Mouse (Mus musculus) heart, embryonic 11.5 days (tissue): ENCODE results near the gene Ccdc149. TPM values are rescaled to one million over a fixed set of nuclear protein-coding genes. Genes with fewer than 3 reads are reported as not detected.

Source experiments
- ATAC-seq: fragments of 200-750 bp; cut with Nextera tagmentation; replicated peaks from 2 replicates; pipeline ENCODE4 v1.8.0; 2017; ENCODE audit warnings: moderate library complexity; ENCODE audit not compliant: insufficient number of reproducible peaks, low FRiP score, low TSS enrichment
- H3K27ac ChIP-seq: fragments of 300-500 bp; sonication (generic); 2 replicates; pipeline ENCODE4 v1.5.1; 2014; ENCODE audit warnings: mild to moderate bottlenecking, low read depth, low read length
- H3K27me3 ChIP-seq: fragments of 300-500 bp; sonication (generic); 2 replicates; pipeline ENCODE4 v1.6.1; 2014; ENCODE audit warnings: mild to moderate bottlenecking, low read length, mixed read lengths; ENCODE audit not compliant: control insufficient read depth, insufficient read depth
- H3K36me3 ChIP-seq: fragments of 300-500 bp; sonication (generic); 2 replicates; pipeline ENCODE4 v1.6.1; 2014; ENCODE audit warnings: mild to moderate bottlenecking, low read length, moderate library complexity, mixed read lengths; ENCODE audit not compliant: control insufficient read depth, insufficient read depth
- H3K4me1 ChIP-seq: fragments of 300-500 bp; sonication (generic); 2 replicates; pipeline ENCODE4 v1.6.1; 2014; ENCODE audit warnings: low read length; ENCODE audit not compliant: control insufficient read depth, insufficient read depth
- H3K4me2 ChIP-seq: fragments of 300-500 bp; sonication (generic); 2 replicates; pipeline ENCODE4 v1.6.1; 2014; ENCODE audit warnings: mild to moderate bottlenecking, moderate library complexity
- H3K4me3 ChIP-seq: fragments of 300-500 bp; sonication (generic); 2 replicates; pipeline ENCODE4 v1.5.1; 2014; ENCODE audit warnings: low read depth, low read length
- H3K9ac ChIP-seq: fragments of 300-500 bp; sonication (generic); 2 replicates; pipeline ENCODE4 v1.6.1; 2014; ENCODE audit warnings: mild to moderate bottlenecking, low read depth, low read length, moderate library complexity
- H3K9me3 ChIP-seq: fragments of 300-500 bp; sonication (generic); replicated peaks from 2 replicates; pipeline ENCODE4 v1.6.1; 2016; ENCODE audit warnings: low read length; ENCODE audit not compliant: control insufficient read depth
- WGBS: fragments of 180-500 bp; shearing (Covaris S2); extraction: QIAGEN DNeasy Blood & Tissue Kit; methylation state at CpG from one replicate; pipeline ENCODE4 v1.1.7; 2014; ENCODE audit not compliant: insufficient replicate concordance; 5-methylcytosine and 5-hydroxymethylcytosine counted together
- polyA plus RNA-seq: library from polyadenylated mRNA; unstranded; fragments of >200 nt; fragmentation: Nextera tagmentation; extraction: Ambion mirVana; gene quantifications from 2 replicates; pipeline ENCODE4 v1.2.1, GENCODE M21; 2014

Gene Ccdc149
- polyA plus RNA-seq, 1 experiment from 2014 or later, result 1.8 TPM

DNA sequence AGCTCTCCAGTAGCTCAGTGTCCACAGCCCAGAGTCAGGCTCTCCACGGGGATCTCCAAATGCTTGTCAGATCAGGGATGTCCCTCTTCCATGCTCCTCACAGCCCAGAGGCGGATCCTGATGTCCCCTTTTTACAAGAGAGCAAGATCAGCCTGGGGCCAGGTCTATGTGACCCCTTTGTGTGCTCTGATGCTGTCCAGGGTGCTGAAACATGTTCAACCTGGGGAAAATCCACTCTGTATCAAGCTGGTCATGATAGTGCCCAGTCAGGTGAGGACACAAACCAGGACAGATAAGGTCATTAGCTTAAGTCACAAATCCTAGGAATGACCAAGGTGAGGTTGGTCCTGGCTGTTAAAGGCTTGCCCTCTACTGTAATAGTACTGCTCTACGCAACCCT, 59.8 kb downstream of the Ccdc149 start:
- Histone ChIP-seq H3K9me3 (no peaks in the 10 kb centered on the region; the same call in 1 of the 2 replicates), H3K27ac (no peak overlapping the region), H3K9ac (no peak overlapping the region), H3K36me3 (no peaks in the 10 kb centered on the region), H3K27me3 (no peaks in the 10 kb centered on the region), H3K4me2 (no peak overlapping the region), H3K4me3 (no peak overlapping the region), H3K4me1 (no peaks in the 10 kb centered on the region)
- ATAC-seq, result 0 out of 2 replicates have a peak, but pooled peaks have one; percentile 31
- 51% methylated on average over 3 of the region's 3 CpGs for WGBS

- H3K9ac ChIP-seq, result no peak overlapping the region
- H3K4me1 ChIP-seq, result no peaks in the 10 kb centered on the region
- no peaks in the 10 kb centered on the region; the same call in 1 of the 2 replicates for H3K9me3 ChIP-seq
- no peaks in the 10 kb centered on the region for H3K36me3 ChIP-seq
- 85% methylated on average over 12 of the region's 12 CpGs for WGBS
- H3K4me3 ChIP-seq, result no peak overlapping the region
- H3K27me3 ChIP-seq, result no peaks in the 10 kb centered on the region
- no peak overlapping the region for H3K4me2 ChIP-seq
- no peak for ATAC-seq
- no peak overlapping the region for H3K27ac ChIP-seq
Observed at GRCm38 (mm10) chr5:52410197-52410596, 61.1 kb downstream of the Ccdc149 start.

DNA sequence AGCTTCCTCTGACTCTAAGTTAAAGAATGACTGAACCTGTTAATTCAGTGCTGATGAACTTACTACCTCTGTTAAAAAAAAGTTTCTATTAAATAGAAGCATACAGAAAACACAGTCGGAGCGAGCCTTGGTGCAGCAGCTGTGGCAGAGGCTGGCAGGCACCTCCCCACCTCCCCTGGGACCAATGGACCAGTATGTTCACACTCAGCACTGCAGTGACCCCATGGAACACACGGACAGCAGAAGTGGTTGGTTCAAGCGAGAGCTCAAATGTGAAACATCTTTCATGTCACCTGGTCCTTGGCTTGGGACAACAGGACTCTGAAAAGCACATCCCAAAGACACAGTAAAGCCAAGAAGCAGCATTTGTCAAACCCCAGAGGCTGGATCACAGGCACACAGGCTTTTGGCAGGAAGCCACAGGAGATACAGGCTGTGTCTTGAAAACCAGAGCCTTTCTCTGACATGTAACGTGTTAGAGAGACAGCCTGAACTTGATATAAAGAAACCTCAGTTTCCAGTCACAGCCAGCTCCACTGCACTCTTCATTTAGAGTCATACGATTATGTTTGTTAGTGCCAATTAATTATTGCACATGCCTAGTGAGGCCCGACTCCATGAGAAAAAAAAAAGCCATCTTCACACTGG, 62.5 kb downstream of the Ccdc149 start:
- H3K4me2 ChIP-seq, result no peak overlapping the region
- no peaks in the 10 kb centered on the region; the same call in 1 of the 2 replicates for H3K9me3 ChIP-seq
- 74% methylated on average over 7 of the region's 7 CpGs for WGBS
- no peaks in the 10 kb centered on the region for H3K36me3 ChIP-seq
- no peak overlapping the region for H3K27ac ChIP-seq
- no peak overlapping the region for H3K4me3 ChIP-seq
- H3K9ac ChIP-seq, result no peak overlapping the region
- ATAC-seq, result no peak
- H3K4me1 ChIP-seq, result no peaks in the 10 kb centered on the region
- H3K27me3 ChIP-seq, result no peaks in the 10 kb centered on the region

DNA sequence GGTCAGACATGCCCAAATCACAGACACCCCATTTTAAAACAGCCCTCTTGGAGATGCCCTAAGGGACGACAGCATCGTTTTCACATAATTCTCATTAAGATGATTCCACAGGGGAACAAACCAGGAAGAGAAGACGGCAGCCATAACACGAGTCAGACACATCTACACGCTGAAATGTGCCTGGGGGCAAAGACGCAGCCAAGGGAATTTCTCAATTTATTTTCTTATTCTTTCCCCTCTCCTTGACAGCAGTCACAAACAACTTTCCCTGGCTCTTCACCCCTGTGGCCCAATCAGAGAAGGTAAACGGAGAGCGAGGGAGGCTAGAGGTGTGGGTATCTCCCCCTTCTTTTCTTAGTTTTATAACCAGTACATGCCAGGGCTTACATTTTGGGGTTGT, 66.9 kb downstream of the Ccdc149 start:
- no peak overlapping the region for H3K9ac ChIP-seq
- no peak for ATAC-seq
- no peak overlapping the region for H3K4me2 ChIP-seq
- no peaks in the 10 kb centered on the region for H3K9me3 ChIP-seq
- no peak overlapping the region for H3K4me3 ChIP-seq
- no peaks in the 10 kb centered on the region for H3K36me3 ChIP-seq
- no peaks in the 10 kb centered on the region for H3K4me1 ChIP-seq
- WGBS, result 82% methylated on average over 8 of the region's 8 CpGs
- H3K27ac ChIP-seq, result no peak overlapping the region
- H3K27me3 ChIP-seq, result no peaks in the 10 kb centered on the region

- no peak overlapping the region for H3K27ac ChIP-seq
- WGBS, result 78% methylated on average over 4 of the region's 4 CpGs
Observed at GRCm38 (mm10) chr5:52393756-52394155, 77.6 kb downstream of the Ccdc149 start.

GRCm38 (mm10) chr5:52391471-52391870, 79.8 kb downstream of the Ccdc149 start:
- ATAC-seq, result no peak
- 81% methylated on average over 16 of the region's 16 CpGs for WGBS
- H3K4me3 ChIP-seq, result no peak overlapping the region

More at GRCm38 (mm10) chr5:52393756-52394155, 77.6 kb downstream of the Ccdc149 start:
- no peaks in the 10 kb centered on the region for H3K4me1 ChIP-seq
- no peak overlapping the region for H3K4me3 ChIP-seq
- no peaks in the 10 kb centered on the region for H3K36me3 ChIP-seq
- no peaks in the 10 kb centered on the region for H3K27me3 ChIP-seq
- H3K9ac ChIP-seq, result no peak overlapping the region
- no peak overlapping the region for H3K4me2 ChIP-seq
- H3K9me3 ChIP-seq, result peaks cover 4% of the 10 kb centered on the region; the same call in 1 of the 2 replicates
- ATAC-seq, result no peak

GRCm38 (mm10) chr5:52390381-52390780, 80.9 kb downstream of the Ccdc149 start:
- H3K4me1 ChIP-seq, result no peaks in the 10 kb centered on the region
- ATAC-seq, result no peak
- no peak overlapping the region for H3K4me2 ChIP-seq
- WGBS, result 80% methylated on average over 6 of the region's 6 CpGs
- H3K27me3 ChIP-seq, result no peaks in the 10 kb centered on the region
- no peak overlapping the region for H3K9ac ChIP-seq
- H3K36me3 ChIP-seq, result no peaks in the 10 kb centered on the region
- H3K27ac ChIP-seq, result no peak overlapping the region
- peaks cover 4% of the 10 kb centered on the region; the same call in 1 of the 2 replicates for H3K9me3 ChIP-seq
- no peak overlapping the region for H3K4me3 ChIP-seq

More at GRCm38 (mm10) chr5:52391471-52391870, 79.8 kb downstream of the Ccdc149 start:
- H3K9ac ChIP-seq, result no peak overlapping the region
- H3K36me3 ChIP-seq, result no peaks in the 10 kb centered on the region
- no peaks in the 10 kb centered on the region for H3K27me3 ChIP-seq
- no peak overlapping the region for H3K27ac ChIP-seq
- H3K4me1 ChIP-seq, result no peaks in the 10 kb centered on the region
- H3K9me3 ChIP-seq, result peaks cover 4% of the 10 kb centered on the region; the same call in 1 of the 2 replicates
- no peak overlapping the region for H3K4me2 ChIP-seq

DNA sequence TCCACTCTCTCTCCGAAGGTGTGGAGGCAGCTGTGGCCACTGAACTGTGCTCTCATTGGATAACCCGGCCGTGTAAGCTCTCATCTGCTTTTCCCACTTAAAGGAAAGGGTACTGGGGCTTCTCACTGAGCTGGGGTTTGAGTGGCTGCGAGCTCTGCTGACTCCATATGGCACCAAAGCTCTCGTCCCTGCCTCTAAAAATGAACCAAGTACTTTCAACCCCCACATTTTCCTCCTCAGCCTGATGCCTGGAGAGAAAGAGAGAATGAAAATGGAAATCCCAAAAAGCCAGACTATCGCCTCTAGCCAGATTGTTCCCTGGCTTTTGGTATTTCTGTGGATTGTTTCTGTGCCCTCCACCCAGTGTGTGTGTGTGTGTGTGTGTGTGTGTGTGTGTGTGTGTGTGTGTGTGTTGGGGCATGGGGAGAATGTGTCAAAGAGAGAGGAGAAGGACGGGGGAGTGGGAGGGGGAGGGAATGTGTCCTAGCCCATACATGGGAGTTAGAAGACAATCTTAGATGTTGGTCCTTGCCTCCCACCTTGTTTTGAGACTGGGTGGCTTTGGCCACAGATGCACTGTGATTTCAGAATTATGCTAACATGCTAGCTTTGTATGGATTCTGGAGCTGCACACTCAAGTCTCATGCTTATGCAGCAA, 83.1 kb downstream of the Ccdc149 start:
- H3K36me3 ChIP-seq, result no peaks in the 10 kb centered on the region
- H3K4me2 ChIP-seq, result no peak overlapping the region
- H3K27me3 ChIP-seq, result no peaks in the 10 kb centered on the region
- no peak overlapping the region for H3K4me3 ChIP-seq
- no peaks in the 10 kb centered on the region for H3K4me1 ChIP-seq
- no peak overlapping the region for H3K9ac ChIP-seq
- no peak for ATAC-seq
- WGBS, result 67% methylated on average over 7 of the region's 7 CpGs
- H3K9me3 ChIP-seq, result peaks cover 4% of the 10 kb centered on the region; the same call in 1 of the 2 replicates
- no peak overlapping the region for H3K27ac ChIP-seq
